Mouse (Mus musculus): ENCODE data around the gene Zfp972. TPM values are rescaled to one million over a fixed set of nuclear protein-coding genes. Genes with fewer than 3 reads are reported as not detected.

The Zfp972 gene
- 0.26 and 0.68 TPM in 2 replicates for polyA plus RNA-seq (2012; rRNA removed)

DNA sequence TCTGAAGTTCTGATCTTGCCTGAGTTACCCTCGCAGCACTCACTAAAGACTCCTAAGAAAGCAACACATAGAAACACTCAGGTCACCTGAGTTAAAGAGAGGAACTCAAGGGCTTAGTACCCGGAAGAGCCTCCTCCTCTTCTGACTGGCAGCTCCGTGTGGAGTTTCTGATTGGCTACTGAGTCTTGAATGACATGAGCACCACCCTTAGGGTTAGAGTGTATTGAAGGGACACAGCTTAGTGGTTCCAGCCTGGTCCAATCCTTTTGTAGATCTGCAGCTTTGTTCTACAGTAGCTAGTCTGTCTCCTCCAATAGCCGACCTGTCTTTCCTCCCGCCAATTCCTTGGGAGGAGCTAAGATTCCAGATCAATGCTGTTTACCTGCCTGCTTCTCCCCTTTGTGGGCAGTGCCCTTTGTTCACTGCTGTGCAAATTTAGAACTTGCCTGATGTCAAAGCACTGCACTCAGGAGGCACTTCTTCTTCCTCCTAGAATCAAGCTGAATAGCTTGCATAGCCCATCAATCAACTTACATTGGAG lies at the start of gene Zfp972:
Gene Zfp972, minus strand, starts transcription at position 51 of the 541 bp plus-strand sequence.

DNA sequence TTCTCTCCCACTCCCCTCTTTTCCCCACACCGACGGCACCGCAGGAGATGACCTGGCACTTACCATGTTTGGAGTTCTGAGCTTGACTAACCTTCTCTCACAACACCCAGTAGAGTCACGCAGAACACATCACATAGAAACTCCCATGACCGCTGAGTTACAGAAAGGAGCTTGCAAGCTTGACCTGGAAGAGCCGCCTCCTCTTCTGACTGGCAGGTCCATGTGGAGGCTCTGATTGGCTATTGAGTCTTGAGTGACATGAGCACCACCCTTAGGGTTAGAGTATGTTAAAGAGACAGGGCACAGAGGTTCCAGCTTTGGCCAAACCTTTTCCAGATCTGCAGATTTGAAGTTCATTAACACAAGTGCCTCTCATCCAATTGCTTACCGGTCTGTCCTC lies 31.7 kb upstream of the Zfp972 start, which contains the start of gene Gm14326:
Gene Gm14326, minus strand, starts transcription at position 153 of the 400 bp plus-strand sequence.

DNA sequence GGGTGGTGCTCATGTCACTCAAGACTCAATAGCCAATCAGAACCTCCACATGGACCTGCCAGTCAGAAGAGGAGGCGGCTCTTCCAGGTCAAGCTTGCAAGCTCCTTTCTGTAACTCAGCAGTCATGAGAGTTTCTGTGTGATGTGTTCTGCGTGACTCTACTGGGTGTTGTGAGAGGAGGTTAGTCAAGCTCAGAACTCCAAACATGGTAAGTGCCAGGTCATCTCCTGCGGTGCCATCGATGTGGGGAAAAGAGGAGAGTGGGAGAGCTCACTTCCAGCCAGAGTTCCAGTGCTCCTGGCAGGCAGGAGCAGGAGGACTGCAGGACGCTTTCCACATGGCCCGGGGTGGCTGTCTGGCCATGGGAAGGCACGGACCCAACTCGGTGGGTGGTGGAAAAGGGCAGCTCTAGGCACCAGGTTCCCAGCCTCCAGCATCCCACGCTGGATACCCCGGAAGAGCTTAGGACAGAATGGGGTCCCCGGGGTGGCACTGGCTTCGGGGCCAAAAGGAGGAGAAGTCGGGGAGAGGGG lies 28.3 kb downstream of the Zfp972 start, which contains the start of gene Gm14327:
Gene Gm14327, plus strand, starts transcription at position 51 of the 533 bp plus-strand sequence.

Other genes starting within 250 kb of the Zfp972 start
- 0.21 TPM in 1 of 2 replicates, not detected in the other for gene Gm14322, start 166.3 kb downstream of the Zfp972 start, polyA plus RNA-seq (2012; rRNA removed)
- 0.83 and 1.7 TPM in 2 replicates for gene Gm14325, start 85.3 kb downstream of the Zfp972 start, polyA plus RNA-seq (2012; rRNA removed)
- 0.07 and 0.31 TPM in 2 replicates for gene Gm14327, start 28.5 kb downstream of the Zfp972 start, polyA plus RNA-seq (2012; rRNA removed)
- gene Gm14326, start 31.7 kb upstream of the Zfp972 start, polyA plus RNA-seq (2012; rRNA removed) = 0.71 and 1.7 TPM in 2 replicates
- gene Zfp971, start 97.7 kb upstream of the Zfp972 start, polyA plus RNA-seq (2012; rRNA removed) = 0.31 and 0.59 TPM in 2 replicates
- 0.26 and 0.47 TPM in 2 replicates for gene Zfp931, start 152.9 kb upstream of the Zfp972 start, polyA plus RNA-seq (2012; rRNA removed)
- gene Phactr3, start 193.4 kb upstream of the Zfp972 start, polyA plus RNA-seq (2012; rRNA removed) = 0.64 and 0.81 TPM in 2 replicates

Data from colon, adult 2 months (tissue).